In genomic region chr12:100724606-100725457, GRCm38 (mm10) we compare ENCODE assay signal across 8 mouse cellular contexts. TPM values are rescaled to one million over a fixed set of nuclear protein-coding genes. Genes with fewer than 3 reads are reported as not detected.
DNase-seq lines count a peak whose midpoint lies in the region; ATAC-seq and TF ChIP-seq lines count a peak whose summit lies in the region.

No protein-coding gene starts in this region.

- H3K27ac ChIP-seq in MEL (ENCODE audit: control insufficient read depth, low read depth, low read length), result peak overlapping the region; percentile 59
- H3K27ac ChIP-seq in cerebellum, adult 2 months (ENCODE audit: insufficient read depth, low read length), result peak overlapping the region; percentile 92
- peak overlapping the region; percentile 88 for H3K27ac ChIP-seq in forebrain, postnatal 0 days (ENCODE audit: low read depth, low read length)
- H3K27ac ChIP-seq in lung, embryonic 15.5 days, result peak overlapping the region; percentile 97

- peak overlapping the region; percentile 84 for H3K9ac ChIP-seq in MEL (ENCODE audit: control insufficient read depth, low read depth, low read length, poor library complexity, severe bottlenecking)
- peak overlapping the region; percentile 77 for H3K9ac ChIP-seq in forebrain, postnatal 0 days
- H3K9ac ChIP-seq in lung, embryonic 15.5 days, result peak overlapping the region; percentile 73

- peak; percentile 99 for ATAC-seq in forebrain, postnatal 0 days
- ATAC-seq in lung, embryonic 15.5 days (ENCODE audit: borderline replicate concordance, extremely low read depth, low FRiP score, low TSS enrichment), result peak; percentile 100

- H3K36me3 ChIP-seq in MEL (ENCODE audit: control insufficient read depth in 1 of 2, insufficient read depth in 2 of 2, low read length in 2 of 2), result peaks cover 0 to 8% of the 10 kb centered on the region in 2 experiments; a peak in 2 of 4 replicates
- no peaks in the 10 kb centered on the region for H3K36me3 ChIP-seq in forebrain, postnatal 0 days (ENCODE audit: insufficient read depth)
- no peaks in the 10 kb centered on the region for H3K36me3 ChIP-seq in lung, embryonic 15.5 days

- peak overlapping the region; percentile 74 to 83 for H3K4me3 ChIP-seq in MEL (ENCODE audit: control insufficient read depth in 1 of 2, insufficient read depth in 1 of 2, low read depth in 2 of 2, low read length in 2 of 2)
- peak overlapping the region; percentile 98 for H3K4me3 ChIP-seq in cerebellum, adult 2 months (replicated peaks; ENCODE audit: insufficient read depth, low read depth, low read length)
- H3K4me3 ChIP-seq in forebrain, postnatal 0 days (ENCODE audit: low read depth, low read length), result peak overlapping the region; percentile 84
- H3K4me3 ChIP-seq in lung, embryonic 15.5 days, result peak overlapping the region; percentile 80

- peak overlapping the region; percentile 74 for H3K4me2 ChIP-seq in forebrain, postnatal 0 days (ENCODE audit: low read depth)
- H3K4me2 ChIP-seq in lung, embryonic 15.5 days, result peak overlapping the region; percentile 83

- TF ChIP-seq CTCF in MEL (IDR thresholded peaks at IDR 0.05 in 2 of 3, conservative IDR thresholded peaks at IDR 0.05 in 1 of 3; ENCODE audit: control insufficient read depth in 1 of 3, insufficient read depth in 1 of 3, low read depth in 2 of 3, low read length in 3 of 3, poor library complexity in 1 of 3, severe bottlenecking in 1 of 3), result peak in 2 of 3 experiments; percentile 24 to 53; a peak in 3 of 6 replicates
- peak; percentile 27; the same call in 1 of the 2 replicates for TF ChIP-seq CTCF in cerebellum, adult 2 months (IDR thresholded peaks at IDR 0.05; ENCODE audit: borderline replicate concordance, insufficient read depth, low read depth, low read length)
- TF ChIP-seq CTCF in forebrain, postnatal 0 days (IDR thresholded peaks at IDR 0.05; ENCODE audit: low read depth), result peak; percentile 47

- H3K79me2 ChIP-seq in MEL (ENCODE audit: control insufficient read depth, insufficient read depth, low read length, poor library complexity), result no peaks in the 10 kb centered on the region; the same call in 1 of the 2 replicates

- DNase-seq in MEL (ENCODE audit: low read depth, low spot score), result peak; percentile 100
- DNase-seq in cerebellum, adult 2 months, result peak; percentile 99 to 100
- peak; percentile 100 for DNase-seq in forebrain, postnatal 0 days
- DNase-seq in heart, postnatal 4 days, result peak; percentile 100
- DNase-seq in layer of hippocampus, adult 8-10 months (ENCODE audit: low spot score in 2 of 2), result peak; percentile 99 to 100
- DNase-seq in ovary, adult 18-20 months (ENCODE audit: low spot score), result peak; percentile 100
- DNase-seq in thymus, postnatal 0 days (ENCODE audit: low spot score), result peak; percentile 99

- no peaks in the 10 kb centered on the region for H3K27me3 ChIP-seq in MEL (ENCODE audit: control insufficient read depth in 1 of 2, insufficient read depth in 2 of 2, low read length in 2 of 2)
- H3K27me3 ChIP-seq in cerebellum, adult 2 months (ENCODE audit: control insufficient read depth, insufficient read depth, low read length), result no peaks in the 10 kb centered on the region
- H3K27me3 ChIP-seq in forebrain, postnatal 0 days (ENCODE audit: insufficient read depth, low read length), result no peaks in the 10 kb centered on the region
- H3K27me3 ChIP-seq in lung, embryonic 15.5 days, result no peaks in the 10 kb centered on the region

- WGBS in cerebellum, adult 2 months, result under 1% methylated on average over 85 of the region's 85 CpGs
- 1% methylated on average over 82 of the region's 85 CpGs for WGBS in forebrain, postnatal 0 days
- under 1% methylated on average over 84 of the region's 85 CpGs for WGBS in lung, embryonic 15.5 days

- H3K4me1 ChIP-seq in MEL (ENCODE audit: control insufficient read depth in 1 of 2, insufficient read depth in 2 of 2, low read length in 2 of 2), result peaks cover 0 to 7% of the 10 kb centered on the region in 2 experiments; a peak in 2 of 4 replicates
- no peaks in the 10 kb centered on the region; the same call in 1 of the 2 replicates for H3K4me1 ChIP-seq in cerebellum, adult 2 months (ENCODE audit: control insufficient read depth, insufficient read depth, low read length)
- peaks cover 12% of the 10 kb centered on the region; the same call in 1 of the 2 replicates for H3K4me1 ChIP-seq in forebrain, postnatal 0 days (ENCODE audit: insufficient read depth)
- H3K4me1 ChIP-seq in lung, embryonic 15.5 days, result peaks cover 14% of the 10 kb centered on the region; the same call in 1 of the 2 replicates

- H3K9me3 ChIP-seq in MEL (replicated peaks; ENCODE audit: insufficient read depth, low read length), result no peaks in the 10 kb centered on the region
- H3K9me3 ChIP-seq in forebrain, postnatal 0 days (ENCODE audit: low read length), result no peaks in the 10 kb centered on the region
- no peaks in the 10 kb centered on the region for H3K9me3 ChIP-seq in lung, embryonic 15.5 days

- peak; percentile 4; the same call in 1 of the 2 replicates for TF ChIP-seq RAD21 in MEL (IDR thresholded peaks at IDR 0.05; ENCODE audit: low read depth, low read length)

- no peak for TF ChIP-seq EP300 in MEL (IDR thresholded peaks at IDR 0.05; ENCODE audit: low read depth in 1 of 2, low read length in 2 of 2)

- TF ChIP-seq POLR2A in MEL (IDR thresholded peaks at IDR 0.05; ENCODE audit: control insufficient read depth in 1 of 2, insufficient read depth in 1 of 2, low read depth in 1 of 2, low read length in 2 of 2, poor library complexity in 1 of 2), result peak; percentile 58 to 60; a peak in 3 of 4 replicates
- TF ChIP-seq POLR2A in cerebellum, adult 2 months (IDR thresholded peaks at IDR 0.05; ENCODE audit: borderline replicate concordance, insufficient read depth, low read length), result peak; percentile 92

TF ChIP-seq in MEL, 35 proteins besides CTCF, POLR2A, EP300 and RAD21:
- TF ChIP-seq SMC3 (IDR thresholded peaks at IDR 0.05; ENCODE audit: low read depth, low read length) (no peak; the same call in 1 of the 2 replicates), NRF1 (IDR thresholded peaks at IDR 0.05; ENCODE audit: insufficient read depth, low read depth, low read length, poor library complexity, severe bottlenecking) (peak; percentile 100), ZKSCAN1 (IDR thresholded peaks at IDR 0.05; ENCODE audit: low read depth, low read length) (no peak), HCFC1 (IDR thresholded peaks at IDR 0.05; ENCODE audit: low read depth, low read length) (peak; percentile 63), SIN3A (IDR thresholded peaks at IDR 0.05; ENCODE audit: low read length) (peak; percentile 97), TCF12 (IDR thresholded peaks at IDR 0.05; ENCODE audit: low read depth, low read length) (peak; percentile 31; the same call in 1 of the 2 replicates), NELFE (IDR thresholded peaks at IDR 0.05; ENCODE audit: low read depth, low read length) (peak; percentile 62)

RNA-seq across cellular contexts. Expression of gene Rps6ka5, which starts 2.0 kb away (rescaled TPM):
- total RNA-seq in MEL (2012; rRNA removed), result 0.92 and 1.6 TPM in 2 replicates
- 1 to 10 TPM in 1 of 2 experiments, not detected in 1; 3.3 TPM for polyA plus RNA-seq in MEL (2012; ENCODE audit: insufficient read depth in 1 of 2, insufficient read length in 2 of 2, low read depth in 1 of 2, low replicate concordance in 2 of 2, missing spikeins in 1 of 2)
- polyA plus RNA-seq in cerebellum, adult 2 months (2012; rRNA removed), result 22.9 and 25.0 TPM in 2 replicates
- total RNA-seq in forebrain, postnatal 0 days (2014; rRNA removed), result 28.8 and 29.5 TPM in 2 replicates
- 6.3 and 8.7 TPM in 2 replicates for polyA plus RNA-seq in forebrain, postnatal 0 days (2015; fragmentation: Nextera tagmentation; extraction: Ambion mirVana)
- 10 to 100 TPM; 11.1 to 11.6 TPM for total RNA-seq in heart, postnatal 4 days (2021)
- 10 to 100 TPM; 25.7 to 28.7 (median 27.5) TPM for total RNA-seq in layer of hippocampus, adult 8-10 months (2022)
- polyA plus RNA-seq in lung, embryonic 15.5 days (2015; fragmentation: Nextera tagmentation; extraction: Ambion mirVana), result 4.8 and 5.2 TPM in 2 replicates
- polyA plus RNA-seq in thymus, postnatal 0 days (2015; fragmentation: Nextera tagmentation; extraction: Ambion mirVana), result 6.6 and 9.0 TPM in 2 replicates

RNA-seq across cellular contexts. Expression of gene Dglucy, which starts 54.0 kb away (rescaled TPM):
- not detected in 2 replicates for total RNA-seq in MEL (2012; rRNA removed)
- polyA plus RNA-seq in MEL (2012; ENCODE audit: insufficient read depth in 1 of 2, insufficient read length in 2 of 2, low read depth in 1 of 2, low replicate concordance in 2 of 2, missing spikeins in 1 of 2), result under 1 TPM in 1 of 2 experiments, not detected in 1; 0.03 TPM
- polyA plus RNA-seq in cerebellum, adult 2 months (2012; rRNA removed), result 7.4 and 7.5 TPM in 2 replicates
- total RNA-seq in forebrain, postnatal 0 days (2014; rRNA removed), result 3.9 and 4.5 TPM in 2 replicates
- polyA plus RNA-seq in forebrain, postnatal 0 days (2015; fragmentation: Nextera tagmentation; extraction: Ambion mirVana), result 2.6 and 3.0 TPM in 2 replicates
- 10 to 100 TPM; 14.2 to 17.0 TPM for total RNA-seq in heart, postnatal 4 days (2021)
- 1 to 10 TPM; 7.4 to 9.8 (median 8.0) TPM for total RNA-seq in layer of hippocampus, adult 8-10 months (2022)
- 5.2 and 5.3 TPM in 2 replicates for polyA plus RNA-seq in lung, embryonic 15.5 days (2015; fragmentation: Nextera tagmentation; extraction: Ambion mirVana)
- polyA plus RNA-seq in thymus, postnatal 0 days (2015; fragmentation: Nextera tagmentation; extraction: Ambion mirVana), result 1.9 and 2.2 TPM in 2 replicates

Comparison
In these comparisons a context has a peak if more than half of its experiments do, and no peak if none do; other contexts are left out.
1. Peak in every context shown above with its lines: DNase-seq, ATAC-seq, H3K4me3 ChIP-seq and H3K27ac ChIP-seq.